Mouse (Mus musculus) small intestine, adult 2 months (tissue): ENCODE results near the gene Wnt10b. TPM values are rescaled to one million over a fixed set of nuclear protein-coding genes. Genes with fewer than 3 reads are reported as not detected.

ENCODE experiments used
- H3K27ac ChIP-seq: fragments of 200-500 bp; 2 replicates; pipeline ENCODE4 v1.5.1; 2012; ENCODE audit warnings: low read depth, low read length, control low read depth, inconsistent platforms; ENCODE audit not compliant: insufficient read depth
- H3K27me3 ChIP-seq: fragments of 200-500 bp; 2 replicates; pipeline ENCODE4 v1.6.1; 2012; ENCODE audit warnings: mild to moderate bottlenecking, moderate library complexity, low read length, inconsistent platforms; ENCODE audit not compliant: control insufficient read depth, insufficient read depth
- H3K36me3 ChIP-seq: fragments of 200-500 bp; 2 replicates; pipeline ENCODE4 v1.6.1; 2012; ENCODE audit warnings: mild to moderate bottlenecking, low read length, control low read depth, inconsistent platforms; ENCODE audit not compliant: control insufficient read depth, insufficient read depth
- H3K4me1 ChIP-seq: fragments of 200-500 bp; 2 replicates; pipeline ENCODE4 v1.6.1; 2012; ENCODE audit warnings: low read length, inconsistent platforms, mixed read lengths; ENCODE audit not compliant: control insufficient read depth, insufficient read depth, insufficient read length
- H3K4me3 ChIP-seq: fragments of 200-500 bp; 2 replicates; pipeline ENCODE4 v1.5.1; 2012; ENCODE audit warnings: low read depth, mild to moderate bottlenecking, control low read depth, inconsistent platforms, low read length, moderate library complexity
- CTCF ChIP-seq: fragments of 200-500 bp; IDR thresholded peaks from 2 replicates; pipeline ENCODE4 v1.5.1; 2012; ENCODE audit warnings: low read depth, mild to moderate bottlenecking, control low read depth, inconsistent platforms, low read length, moderate library complexity, mixed read lengths; ENCODE audit not compliant: insufficient replicate concordance, insufficient read length; ENCODE audit errors: extremely low read depth
- POLR2A ChIP-seq: fragments of 200-500 bp; IDR thresholded peaks from 2 replicates; pipeline ENCODE4 v1.6.1; 2012; ENCODE audit warnings: low read depth, mild to moderate bottlenecking, control low read depth, inconsistent platforms, low read length, moderate library complexity
- WGBS: fragments of 180-500 bp; shearing (Covaris S2); methylation state at CpG from one replicate; pipeline ENCODE4 v1.1.7; 2018; 5-methylcytosine and 5-hydroxymethylcytosine counted together
- polyA plus RNA-seq: library from polyadenylated mRNA; depleted of rRNA; stranded (reverse); fragments of >200 nt; gene quantifications from 2 replicates; pipeline ENCODE4 v1.2.3, GENCODE M21; 2012; rRNA removed

The Wnt10b gene
- polyA plus RNA-seq, 1 experiment = 0.18 TPM

DNA sequence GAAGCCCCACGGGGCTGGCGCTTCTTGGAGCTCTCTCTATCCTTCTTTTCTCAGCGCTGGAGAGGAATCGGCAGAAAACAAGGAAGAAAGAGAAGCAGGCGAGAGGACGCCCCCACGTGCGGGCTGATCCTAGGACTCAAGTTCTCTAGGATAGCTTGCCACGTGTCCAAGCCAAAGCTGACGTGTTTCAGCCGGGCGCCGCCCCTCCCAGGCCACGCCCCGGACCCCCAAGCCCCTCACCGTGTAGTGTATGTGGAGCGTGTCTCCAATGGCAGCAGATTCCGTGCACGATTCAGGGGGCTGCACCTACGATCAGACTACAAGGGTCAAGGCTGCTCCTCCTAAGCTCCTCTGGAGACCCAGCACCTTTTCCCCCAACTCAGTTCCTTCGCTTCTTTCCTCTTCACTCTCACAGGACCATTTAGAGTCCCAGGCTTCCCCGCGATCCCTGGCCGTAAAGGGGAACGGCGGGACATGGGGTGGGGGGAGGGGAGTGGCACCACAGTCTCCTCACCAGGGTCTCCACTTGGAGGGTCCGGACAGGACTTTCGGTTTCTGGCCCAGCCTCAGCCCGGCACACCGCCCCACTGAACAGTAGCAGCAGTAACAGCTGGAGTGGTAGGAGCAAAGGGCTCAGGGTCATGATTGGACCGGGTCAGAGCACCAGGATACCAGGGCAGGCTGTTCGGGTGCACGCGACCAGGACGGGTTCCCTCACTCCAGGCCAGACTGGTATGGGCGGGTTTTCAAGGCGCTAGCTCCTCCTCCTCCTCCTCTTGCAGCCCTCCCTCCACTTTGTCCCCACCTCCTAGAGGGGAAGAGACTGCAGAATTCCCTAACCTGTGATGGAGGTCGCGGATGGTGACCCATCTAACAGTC, 50.3 kb downstream of the Wnt10b start, which contains the start of gene Fkbp11:
Fkbp11 (minus strand) TSS at position 756 of the 879 bp plus-strand sequence.
- no peak within 1 kb of the TSS for H3K27ac ChIP-seq
- no peaks in the 10 kb centered on the region for H3K36me3 ChIP-seq
- TF ChIP-seq POLR2A (0 out of 2 replicates have a peak, but pooled peaks have one; percentile 12), CTCF (no peak)
- WGBS = under 1% methylated on average over 39 of the region's 39 CpGs
- peaks cover 7% of the 10 kb centered on the region; the same call in 1 of the 2 replicates for H3K27me3 ChIP-seq
- peak within 1 kb of the TSS; percentile 65 for H3K4me3 ChIP-seq
- H3K4me1 ChIP-seq = peaks cover 12% of the 10 kb centered on the region

DNA sequence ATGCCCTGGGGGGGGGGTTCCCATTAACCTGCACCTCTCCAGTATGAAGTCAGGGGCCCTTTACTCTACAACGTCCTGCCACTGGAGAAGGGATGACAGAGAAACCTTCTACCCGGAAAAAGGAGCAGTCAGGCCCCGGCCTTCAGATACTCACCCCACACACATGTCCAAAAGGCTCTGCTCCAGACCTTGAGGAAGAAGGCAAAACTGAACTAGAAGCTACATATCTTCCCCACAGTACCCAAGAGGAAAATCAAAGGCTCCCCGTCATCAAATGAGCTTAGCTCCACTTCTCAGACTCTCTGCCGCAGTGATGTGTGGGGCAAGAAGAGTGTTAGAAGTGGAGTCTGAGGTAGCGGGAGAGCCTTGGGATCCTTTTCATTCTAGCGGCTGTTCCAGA, 51.2 kb downstream of the Wnt10b start:
- Histone ChIP-seq H3K36me3 (no peaks in the 10 kb centered on the region), H3K4me3 (peak overlapping the region; percentile 65), H3K27ac (no peak overlapping the region), H3K4me1 (peaks cover 12% of the 10 kb centered on the region), H3K27me3 (peaks cover 7% of the 10 kb centered on the region; the same call in 1 of the 2 replicates)
- WGBS = 82% methylated on average over 7 of the region's 7 CpGs
- TF ChIP-seq CTCF (no peak), POLR2A (no peak)

DNA sequence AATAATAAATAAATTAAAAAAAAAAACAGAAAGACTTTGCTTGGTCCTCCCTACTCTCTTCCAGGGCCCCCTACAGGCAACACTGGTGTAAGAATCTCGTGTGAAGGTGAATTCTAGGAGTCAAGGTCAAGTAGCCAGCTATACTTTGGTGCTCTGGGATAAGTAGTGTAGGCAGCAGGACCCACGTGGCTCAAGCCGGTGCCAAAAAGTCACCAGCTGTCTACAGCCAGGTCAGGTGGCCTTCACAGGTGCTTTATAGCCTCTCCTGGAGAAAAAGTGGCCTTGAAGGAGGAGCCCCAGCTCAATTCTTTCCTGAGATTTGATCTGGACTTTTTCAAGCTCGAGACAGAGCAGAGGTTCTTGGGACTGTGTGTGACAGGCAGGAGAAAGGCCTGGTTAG, 51.9 kb downstream of the Wnt10b start:
- no peak overlapping the region for H3K27ac ChIP-seq
- 84% methylated on average over 4 of the region's 4 CpGs for WGBS
- H3K36me3 ChIP-seq = no peaks in the 10 kb centered on the region
- H3K27me3 ChIP-seq = peaks cover 7% of the 10 kb centered on the region; the same call in 1 of the 2 replicates
- no peak overlapping the region for H3K4me3 ChIP-seq
- TF ChIP-seq CTCF (no peak), POLR2A (no peak)
- H3K4me1 ChIP-seq = peaks cover 12% of the 10 kb centered on the region

DNA sequence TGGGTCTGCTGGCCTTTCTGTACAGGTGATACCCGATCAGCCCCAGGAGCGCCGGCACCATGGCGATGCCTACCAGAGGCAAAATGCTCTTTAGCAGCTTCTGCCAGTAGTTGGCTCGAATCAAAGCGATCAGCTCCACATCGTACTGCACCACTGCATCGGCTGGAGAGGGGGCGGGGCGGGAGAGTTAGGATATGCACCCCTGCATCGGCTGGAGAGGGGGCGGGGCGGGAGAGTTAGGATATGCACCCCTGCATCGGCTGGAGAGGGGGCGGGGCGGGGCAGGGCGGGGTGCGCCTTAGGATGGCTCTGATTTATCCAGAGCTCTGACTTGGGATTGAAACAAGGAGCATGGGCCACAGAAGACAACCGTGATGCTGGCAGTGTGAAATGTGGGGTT, 53.5 kb downstream of the Wnt10b start:
- H3K4me1 ChIP-seq = peaks cover 12% of the 10 kb centered on the region
- WGBS = 26% methylated on average over 17 of the region's 19 CpGs
- no peak overlapping the region for H3K4me3 ChIP-seq
- H3K36me3 ChIP-seq = no peaks in the 10 kb centered on the region
- H3K27ac ChIP-seq = no peak overlapping the region
- peaks cover 7% of the 10 kb centered on the region; the same call in 1 of the 2 replicates for H3K27me3 ChIP-seq
- TF ChIP-seq CTCF = no peak

DNA sequence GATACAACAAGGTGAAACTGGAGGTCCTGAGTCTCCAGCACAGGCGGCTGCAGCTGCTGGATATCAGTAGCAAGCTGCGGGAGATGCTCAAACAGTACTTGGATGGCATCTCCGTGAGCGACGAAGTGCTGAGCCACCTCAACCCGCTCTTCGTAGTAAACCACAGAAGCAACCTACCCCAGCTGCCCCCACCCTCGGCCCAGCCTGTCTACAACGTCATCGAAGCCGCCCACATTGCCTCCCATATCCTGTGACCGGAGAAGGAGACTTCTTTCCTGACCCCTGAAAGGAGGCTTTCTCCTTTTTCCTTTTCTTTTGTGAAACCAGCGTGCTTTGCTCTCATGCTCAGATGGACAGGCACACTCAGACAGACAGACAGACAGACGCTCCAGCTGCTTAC, 55.1 kb downstream of the Wnt10b start:
- Histone ChIP-seq H3K27ac (no peak overlapping the region), H3K4me3 (no peak overlapping the region), H3K4me1 (peaks cover 7% of the 10 kb centered on the region), H3K27me3 (peaks cover 7% of the 10 kb centered on the region; the same call in 1 of the 2 replicates), H3K36me3 (no peaks in the 10 kb centered on the region)
- no peak for TF ChIP-seq POLR2A
- TF ChIP-seq CTCF = no peak
- 55% methylated on average over 14 of the region's 14 CpGs for WGBS

DNA sequence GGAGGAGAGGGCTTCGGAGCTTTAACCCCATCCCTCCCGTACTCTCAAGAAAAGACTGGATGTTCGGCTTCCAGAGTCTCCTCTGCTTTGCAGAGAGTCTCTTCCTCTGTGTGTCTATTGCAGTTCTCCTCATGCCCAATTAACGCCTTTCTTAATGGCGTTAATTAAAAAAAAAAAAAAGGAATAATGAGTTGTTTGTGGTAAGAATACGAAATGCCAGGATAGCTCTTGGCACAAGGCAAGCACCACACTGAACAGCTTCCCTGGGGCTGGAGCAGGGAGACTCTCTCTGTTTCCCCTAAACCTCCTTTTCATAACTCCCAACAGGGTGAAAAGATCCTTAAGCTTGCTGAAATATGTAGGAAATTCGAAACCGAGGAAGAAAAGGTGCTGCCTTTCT, 55.8 kb downstream of the Wnt10b start:
- 88% methylated on average over 8 of the region's 8 CpGs for WGBS
- H3K27ac ChIP-seq = no peak overlapping the region
- peaks cover 7% of the 10 kb centered on the region; the same call in 1 of the 2 replicates for H3K27me3 ChIP-seq
- H3K4me3 ChIP-seq = no peak overlapping the region
- peaks cover under 1% of the 10 kb centered on the region; the same call in 1 of the 2 replicates for H3K4me1 ChIP-seq
- TF ChIP-seq POLR2A = no peak
- no peak for TF ChIP-seq CTCF
- no peaks in the 10 kb centered on the region for H3K36me3 ChIP-seq

Other genes starting within 250 kb of the Wnt10b start
- gene Kansl2, start 243.9 kb downstream of the Wnt10b start, polyA plus RNA-seq = 8.4 and 15.0 TPM in 2 replicates
- gene Ccnt1, start 207.2 kb downstream of the Wnt10b start, polyA plus RNA-seq = 3.6 and 5.2 TPM in 2 replicates
- 0.46 and 2.7 TPM in 2 replicates for gene 4930415O20Rik, start 207.1 kb downstream of the Wnt10b start, polyA plus RNA-seq
- gene Adcy6, start 168.1 kb downstream of the Wnt10b start, polyA plus RNA-seq = 55.9 and 89.2 TPM in 2 replicates
- gene Cacnb3, start 147.3 kb downstream of the Wnt10b start, polyA plus RNA-seq = 19.1 and 40.2 TPM in 2 replicates
- 13.6 and 24.3 TPM in 2 replicates for gene Ddx23, start 115.3 kb downstream of the Wnt10b start, polyA plus RNA-seq
- gene Rnd1, start 100.7 kb downstream of the Wnt10b start, polyA plus RNA-seq = 1.6 and 2.2 TPM in 2 replicates
- gene Ccdc65, start 69.9 kb downstream of the Wnt10b start, polyA plus RNA-seq = 0.09 TPM in 1 of 2 replicates, not detected in the other
- gene Fkbp11, start 50.0 kb downstream of the Wnt10b start, polyA plus RNA-seq = 14.7 and 70.5 TPM in 2 replicates
- gene Arf3, start 14.9 kb downstream of the Wnt10b start, polyA plus RNA-seq = 43.3 and 104 TPM in 2 replicates
- gene Wnt1, start 11.7 kb upstream of the Wnt10b start, polyA plus RNA-seq = 0.06 TPM in 1 of 2 replicates, not detected in the other
- not detected in 2 replicates for gene Ddn, start 31.3 kb upstream of the Wnt10b start, polyA plus RNA-seq
- gene Prkag1, start 53.4 kb upstream of the Wnt10b start, polyA plus RNA-seq = 34.0 and 65.7 TPM in 2 replicates
- gene Kmt2d, start 93.1 kb upstream of the Wnt10b start, polyA plus RNA-seq = 19.4 and 36.2 TPM in 2 replicates
- 5.3 and 24.1 TPM in 2 replicates for gene Rhebl1, start 116.4 kb upstream of the Wnt10b start, polyA plus RNA-seq
- 0.33 and 0.55 TPM in 2 replicates for gene Dhh, start 120.4 kb upstream of the Wnt10b start, polyA plus RNA-seq
- 183 and 395 TPM in 2 replicates for gene Lmbr1l, start 140.1 kb upstream of the Wnt10b start, polyA plus RNA-seq
- 455 and 523 TPM in 2 replicates for gene Tuba1b, start 156.4 kb upstream of the Wnt10b start, polyA plus RNA-seq
- gene Gm49450, start 175.4 kb upstream of the Wnt10b start, polyA plus RNA-seq = 1.2 and 23.9 TPM in 2 replicates
- 99.6 and 116 TPM in 2 replicates for gene Tuba1a, start 175.6 kb upstream of the Wnt10b start, polyA plus RNA-seq